Comparison of ENCODE assay signal across 8 mouse cellular contexts in genomic region chr10:36974676-36975520, GRCm38 (mm10). TPM values are rescaled to one million over a fixed set of nuclear protein-coding genes. Genes with fewer than 3 reads are reported as not detected.
DNase-seq lines count a peak whose midpoint lies in the region; ATAC-seq and TF ChIP-seq lines count a peak whose summit lies in the region.

No protein-coding gene starts in this region.

- H3K27ac ChIP-seq in spleen, adult 2 months (ENCODE audit: insufficient read depth, low read length), result peak overlapping the region; percentile 98
- H3K27ac ChIP-seq in embryonic fibroblast, embryonic 13.5 days (ENCODE audit: insufficient read depth, low read length), result peak overlapping the region; percentile 54
- peak overlapping the region; percentile 98 for H3K27ac ChIP-seq in heart, embryonic 16.5 days (ENCODE audit: low read length)
- peak overlapping the region; percentile 50 for H3K27ac ChIP-seq in liver, embryonic 14.5 days

- H3K36me3 ChIP-seq in spleen, adult 2 months (ENCODE audit: control insufficient read depth, insufficient read depth, low read length), result no peaks in the 10 kb centered on the region
- H3K36me3 ChIP-seq in heart, embryonic 16.5 days (ENCODE audit: control insufficient read depth, insufficient read depth), result no peaks in the 10 kb centered on the region
- H3K36me3 ChIP-seq in liver, embryonic 14.5 days (replicated peaks; ENCODE audit: control insufficient read depth, insufficient read depth, low read depth), result no peaks in the 10 kb centered on the region

- no peaks in the 10 kb centered on the region for H3K27me3 ChIP-seq in spleen, adult 2 months (ENCODE audit: control insufficient read depth, insufficient read depth, low read length)
- H3K27me3 ChIP-seq in heart, embryonic 16.5 days (ENCODE audit: control insufficient read depth, insufficient read depth, low read length), result no peaks in the 10 kb centered on the region
- H3K27me3 ChIP-seq in liver, embryonic 14.5 days (ENCODE audit: control insufficient read depth, insufficient read depth, low read length), result no peaks in the 10 kb centered on the region

- DNase-seq in spleen, adult 2 months (ENCODE audit: low read depth in 1 of 2, low spot score in 2 of 2), result peak in 1 of 2 experiments; percentile 39
- no peak for DNase-seq in spleen, adult 12 weeks (ENCODE audit: low spot score)
- peak; percentile 75 to 85 for DNase-seq in kidney, postnatal 4 days
- peak; percentile 7 to 27 (median 17) for DNase-seq in liver, embryonic 14.5 days (ENCODE audit: low read depth in 3 of 3, low spot score in 3 of 3)
- peak; percentile 89 for DNase-seq in neural tube, embryonic 10.5 days (ENCODE audit: extremely low spot score, low spot score)
- peak; percentile 84 for DNase-seq in testis, postnatal 10 days (ENCODE audit: low spot score)

- H3K9me3 ChIP-seq in heart, embryonic 16.5 days (replicated peaks; ENCODE audit: control insufficient read depth, low read length), result no peaks in the 10 kb centered on the region; the same call in 1 of the 2 replicates
- no peaks in the 10 kb centered on the region for H3K9me3 ChIP-seq in liver, embryonic 14.5 days (ENCODE audit: control insufficient read depth, low read length)

- peak overlapping the region; percentile 97 for H3K4me3 ChIP-seq in spleen, adult 2 months (ENCODE audit: extremely low read depth, insufficient read depth, insufficient read length)
- peak overlapping the region; percentile 90 for H3K4me3 ChIP-seq in embryonic fibroblast, embryonic 13.5 days (ENCODE audit: insufficient read depth, low read length)
- H3K4me3 ChIP-seq in heart, embryonic 16.5 days (ENCODE audit: low read length), result peak overlapping the region; percentile 84
- H3K4me3 ChIP-seq in liver, embryonic 14.5 days (ENCODE audit: insufficient read depth in 1 of 2, low read depth in 2 of 2, low read length in 2 of 2), result peak overlapping the region; percentile 69 to 84

- H3K9ac ChIP-seq in heart, embryonic 16.5 days (ENCODE audit: low read length), result peak overlapping the region; percentile 94
- peak overlapping the region; percentile 68 for H3K9ac ChIP-seq in liver, embryonic 14.5 days (replicated peaks)

- TF ChIP-seq EP300 in liver, embryonic 14.5 days (IDR thresholded peaks at IDR 0.05; ENCODE audit: low read depth), result no peak

- peak overlapping the region; percentile 79 for H3K4me2 ChIP-seq in heart, embryonic 16.5 days (ENCODE audit: low read depth, low read length)
- H3K4me2 ChIP-seq in liver, embryonic 14.5 days (ENCODE audit: low read depth), result peak overlapping the region; percentile 89

- no peak for TF ChIP-seq POLR2A in spleen, adult 2 months (IDR thresholded peaks at IDR 0.05; ENCODE audit: low read depth, low read length)
- peak; percentile 46 for TF ChIP-seq POLR2A in embryonic fibroblast, embryonic 13.5 days (IDR thresholded peaks at IDR 0.05; ENCODE audit: low read depth, low read length)

- peak; percentile 78 for ATAC-seq in heart, embryonic 16.5 days (replicated peaks; ENCODE audit: extremely low read depth, insufficient read depth, low FRiP score)
- peak; percentile 70 for ATAC-seq in liver, embryonic 14.5 days (ENCODE audit: insufficient read depth)

- WGBS in spleen, adult 2 months, result under 1% methylated on average over 63 of the region's 63 CpGs
- WGBS in heart, embryonic 16.5 days, result under 1% methylated on average over 62 of the region's 63 CpGs
- WGBS in liver, embryonic 14.5 days (ENCODE audit: insufficient replicate concordance), result 1% methylated on average over 50 of the region's 63 CpGs

- H3K4me1 ChIP-seq in spleen, adult 2 months (ENCODE audit: control insufficient read depth, insufficient read depth, insufficient read length), result peaks cover 12% of the 10 kb centered on the region
- H3K4me1 ChIP-seq in embryonic fibroblast, embryonic 13.5 days (ENCODE audit: control insufficient read depth, insufficient read depth, low read length), result peaks cover 2% of the 10 kb centered on the region; the same call in 1 of the 2 replicates
- H3K4me1 ChIP-seq in heart, embryonic 16.5 days (ENCODE audit: control insufficient read depth, insufficient read depth, low read length), result peaks cover 19% of the 10 kb centered on the region
- peaks cover 4 to 15% of the 10 kb centered on the region in 2 experiments for H3K4me1 ChIP-seq in liver, embryonic 14.5 days (replicated peaks; ENCODE audit: control insufficient read depth in 2 of 2, insufficient read depth in 2 of 2, low read length in 1 of 2)

- no peak for TF ChIP-seq CTCF in spleen, adult 2 months (IDR thresholded peaks at IDR 0.05; ENCODE audit: extremely low read depth, insufficient read depth, insufficient read length, insufficient replicate concordance)
- TF ChIP-seq CTCF in embryonic fibroblast, embryonic 13.5 days (IDR thresholded peaks at IDR 0.05; ENCODE audit: borderline replicate concordance, insufficient read depth, low read length), result no peak
- no peak for TF ChIP-seq CTCF in liver, embryonic 14.5 days (IDR thresholded peaks at IDR 0.05; ENCODE audit: low read depth)

RNA-seq across cellular contexts. Expression of gene Hdac2, which starts 0.6 kb away (rescaled TPM):
- polyA plus RNA-seq in spleen, adult 2 months (2012; rRNA removed), result 4.3 and 6.7 TPM in 2 replicates
- polyA plus RNA-seq in embryonic fibroblast, embryonic 13.5 days (2011; ENCODE audit: insufficient read length, low read depth, missing spikeins), result 168 and 216 TPM in 2 replicates
- 143 and 163 TPM in 2 replicates for polyA plus RNA-seq in heart, embryonic 16.5 days (2015; fragmentation: Nextera tagmentation; extraction: Ambion mirVana)
- polyA plus RNA-seq in liver, embryonic 14.5 days (2012; rRNA removed), result 16.7 and 26.8 TPM in 2 replicates
- 60.4 and 68.3 TPM in 2 replicates for polyA plus RNA-seq in liver, embryonic 14.5 days (2014; fragmentation: Nextera tagmentation; extraction: Ambion mirVana)
